Mouse (Mus musculus): ENCODE measurements around the gene Strn3. TPM values are rescaled to one million over a fixed set of nuclear protein-coding genes. Genes with fewer than 3 reads are reported as not detected.
"Not testable (repeated sequence)": the region's sequence is repeated elsewhere in the genome, so short reads cannot be mapped to it uniquely, and the experiment has no call there.

Gene Strn3
- polyA plus RNA-seq, 1 experiment from 2014 or later, result 46.5 TPM

GRCm38 (mm10) chr12:51603306-51603705 lies 88.4 kb downstream of the Strn3 start:
- H3K36me3 ChIP-seq (replicated peaks; ENCODE audit: control insufficient read depth, insufficient read depth), result peaks cover 28% of the 10 kb centered on the region
- DNase-seq (ENCODE audit: low spot score), result no peak

GRCm38 (mm10) chr12:51594030-51594470 lies 97.6 kb downstream of the Strn3 start:
- H3K9ac ChIP-seq, result peak overlapping the region; percentile 65
- no peak overlapping the region for H3K27ac ChIP-seq
- no peaks in the 10 kb centered on the region for H3K9me3 ChIP-seq (ENCODE audit: control insufficient read depth, low read length)
- H3K4me2 ChIP-seq (replicated peaks), result peak overlapping the region; percentile 80
- WGBS, result 2% methylated on average over 18 of the region's 18 CpGs
- H3K4me1 ChIP-seq (replicated peaks; ENCODE audit: control insufficient read depth, insufficient read depth, low read length), result peaks cover 6% of the 10 kb centered on the region; the same call in 1 of the 2 replicates
- peak; percentile 10; the same call in 1 of the 2 replicates for ATAC-seq (ENCODE audit: low FRiP score)
- H3K27me3 ChIP-seq (ENCODE audit: control insufficient read depth, insufficient read depth, low read length), result peaks cover 28% of the 10 kb centered on the region
- H3K4me3 ChIP-seq (replicated peaks; ENCODE audit: low read length), result peak overlapping the region; percentile 72
- DNase-seq (ENCODE audit: low spot score), result peak; percentile 36
- no peaks in the 10 kb centered on the region for H3K36me3 ChIP-seq (replicated peaks; ENCODE audit: control insufficient read depth, insufficient read depth)

More at GRCm38 (mm10) chr12:51603306-51603705, 88.4 kb downstream of the Strn3 start:
- no peaks in the 10 kb centered on the region for H3K27me3 ChIP-seq (ENCODE audit: control insufficient read depth, insufficient read depth, low read length)
- H3K4me2 ChIP-seq (replicated peaks), result no peak overlapping the region
- no peaks in the 10 kb centered on the region for H3K9me3 ChIP-seq (ENCODE audit: control insufficient read depth, low read length)
- 96% methylated on average over 10 of the region's 10 CpGs for WGBS
- H3K4me3 ChIP-seq (replicated peaks; ENCODE audit: low read length), result no peak overlapping the region
- no peaks in the 10 kb centered on the region for H3K4me1 ChIP-seq (replicated peaks; ENCODE audit: control insufficient read depth, insufficient read depth, low read length)
- H3K9ac ChIP-seq, result no peak overlapping the region
- H3K27ac ChIP-seq, result no peak overlapping the region
- ATAC-seq (ENCODE audit: low FRiP score), result no peak

- Histone ChIP-seq H3K36me3 (replicated peaks; ENCODE audit: control insufficient read depth, insufficient read depth) (no peaks in the 10 kb centered on the region), H3K27me3 (ENCODE audit: control insufficient read depth, insufficient read depth, low read length) (peaks cover 28% of the 10 kb centered on the region), H3K9me3 (ENCODE audit: control insufficient read depth, low read length) (no peaks in the 10 kb centered on the region), H3K4me2 (replicated peaks) (peak within 1 kb of the TSS; percentile 80), H3K27ac (no peak within 1 kb of the TSS), H3K4me1 (replicated peaks; ENCODE audit: control insufficient read depth, insufficient read depth, low read length) (peaks cover 6% of the 10 kb centered on the region; the same call in 1 of the 2 replicates), H3K9ac (peak within 1 kb of the TSS; percentile 65), H3K4me3 (replicated peaks; ENCODE audit: low read length) (peak within 1 kb of the TSS; percentile 72)
- WGBS, result under 1% methylated on average over 71 of the region's 79 CpGs
- DNase-seq (ENCODE audit: low spot score), result peak; percentile 30
- ATAC-seq (ENCODE audit: low FRiP score), result peak; percentile 87
Measured at GRCm38 (mm10) chr12:51593229-51594029, 98.3 kb downstream of the Strn3 start, which contains the start of gene Coch. Coch (plus strand) TSS chr12:51593341.

GRCm38 (mm10) chr12:51592888-51593228 lies 98.8 kb downstream of the Strn3 start:
- Histone ChIP-seq H3K36me3 (replicated peaks; ENCODE audit: control insufficient read depth, insufficient read depth) (no peaks in the 10 kb centered on the region), H3K27ac (no peak overlapping the region), H3K9me3 (ENCODE audit: control insufficient read depth, low read length) (no peaks in the 10 kb centered on the region), H3K9ac (peak overlapping the region; percentile 65), H3K27me3 (ENCODE audit: control insufficient read depth, insufficient read depth, low read length) (peaks cover 28% of the 10 kb centered on the region), H3K4me2 (replicated peaks) (peak overlapping the region; percentile 80), H3K4me3 (replicated peaks; ENCODE audit: low read length) (peak overlapping the region; percentile 72), H3K4me1 (replicated peaks; ENCODE audit: control insufficient read depth, insufficient read depth, low read length) (peaks cover 6% of the 10 kb centered on the region; the same call in 1 of the 2 replicates)
- WGBS, result under 1% methylated on average over 19 of the region's 21 CpGs
- ATAC-seq (ENCODE audit: low FRiP score) (peak; percentile 41; the same call in 1 of the 2 replicates), DNase-seq (ENCODE audit: low spot score) (no peak)

- Histone ChIP-seq H3K36me3 (replicated peaks; ENCODE audit: control insufficient read depth, insufficient read depth) (no peaks in the 10 kb centered on the region), H3K4me2 (replicated peaks) (no peak overlapping the region), H3K4me3 (replicated peaks; ENCODE audit: low read length) (no peak overlapping the region), H3K27me3 (ENCODE audit: control insufficient read depth, insufficient read depth, low read length) (peaks cover 28% of the 10 kb centered on the region), H3K4me1 (replicated peaks; ENCODE audit: control insufficient read depth, insufficient read depth, low read length) (peaks cover 6% of the 10 kb centered on the region; the same call in 1 of the 2 replicates), H3K9ac (no peak overlapping the region), H3K27ac (no peak overlapping the region), H3K9me3 (ENCODE audit: control insufficient read depth, low read length) (no peaks in the 10 kb centered on the region)
- no peak for ATAC-seq (ENCODE audit: low FRiP score)
- WGBS, result 63% methylated on average over 8 of the region's 8 CpGs
- DNase-seq (ENCODE audit: low spot score), result no peak
Measured at GRCm38 (mm10) chr12:51591921-51592320, 99.8 kb downstream of the Strn3 start.

DNA sequence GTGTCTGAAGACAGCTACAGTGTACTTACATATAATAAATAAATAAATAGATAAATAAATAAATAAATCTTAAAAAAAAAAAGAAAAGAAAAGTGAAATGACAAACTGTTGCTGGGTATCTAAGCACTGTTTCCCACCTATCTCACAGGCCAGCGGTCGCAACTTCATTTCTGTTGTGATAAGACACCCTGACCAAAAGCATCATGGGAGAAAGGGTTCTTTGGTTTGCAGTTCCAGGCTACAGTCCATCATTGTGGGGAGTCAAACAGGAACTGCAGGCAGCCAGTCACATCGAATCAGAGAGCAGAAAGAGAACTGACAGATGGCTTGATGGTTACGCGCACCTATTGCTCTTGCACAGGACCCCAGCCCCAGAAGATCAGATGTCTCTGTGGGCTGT lies 102.4 kb downstream of the Strn3 start:
- no peaks in the 10 kb centered on the region for H3K36me3 ChIP-seq (replicated peaks; ENCODE audit: control insufficient read depth, insufficient read depth)
- H3K4me1 ChIP-seq (replicated peaks; ENCODE audit: control insufficient read depth, insufficient read depth, low read length), result peaks cover 6% of the 10 kb centered on the region; the same call in 1 of the 2 replicates
- WGBS, result 87% methylated on average over 5 of the region's 5 CpGs
- ATAC-seq (ENCODE audit: low FRiP score) (no peak), DNase-seq (ENCODE audit: low spot score) (no peak)
- H3K9ac ChIP-seq, result no peak overlapping the region
- no peaks in the 10 kb centered on the region for H3K9me3 ChIP-seq (ENCODE audit: control insufficient read depth, low read length)
- H3K27ac ChIP-seq, result no peak overlapping the region
- no peak overlapping the region for H3K4me2 ChIP-seq (replicated peaks)
- H3K4me3 ChIP-seq (replicated peaks; ENCODE audit: low read length), result no peak overlapping the region
- H3K27me3 ChIP-seq (ENCODE audit: control insufficient read depth, insufficient read depth, low read length), result 0 out of 2 replicates have a peak, but pooled peaks cover 10% of the 10 kb centered on the region

GRCm38 (mm10) chr12:51577816-51578215 lies 113.9 kb downstream of the Strn3 start:
- not testable (repeated sequence) for H3K4me3 ChIP-seq (replicated peaks; ENCODE audit: low read length); H3K4me1 ChIP-seq (replicated peaks; ENCODE audit: control insufficient read depth, insufficient read depth, low read length); H3K9me3 ChIP-seq (ENCODE audit: control insufficient read depth, low read length); H3K9ac ChIP-seq; H3K36me3 ChIP-seq (replicated peaks; ENCODE audit: control insufficient read depth, insufficient read depth); ATAC-seq (ENCODE audit: low FRiP score); H3K27ac ChIP-seq; DNase-seq (ENCODE audit: low spot score); H3K4me2 ChIP-seq (replicated peaks); H3K27me3 ChIP-seq (ENCODE audit: control insufficient read depth, insufficient read depth, low read length)
- WGBS, result 86% methylated on average over 2 of the region's 2 CpGs

- Histone ChIP-seq H3K27ac (no peak overlapping the region), H3K9me3 (ENCODE audit: control insufficient read depth, low read length) (no peaks in the 10 kb centered on the region), H3K9ac (no peak overlapping the region), H3K27me3 (ENCODE audit: control insufficient read depth, insufficient read depth, low read length) (no peaks in the 10 kb centered on the region), H3K4me2 (replicated peaks) (no peak overlapping the region), H3K36me3 (replicated peaks; ENCODE audit: control insufficient read depth, insufficient read depth) (no peaks in the 10 kb centered on the region), H3K4me3 (replicated peaks; ENCODE audit: low read length) (no peak overlapping the region), H3K4me1 (replicated peaks; ENCODE audit: control insufficient read depth, insufficient read depth, low read length) (no peaks in the 10 kb centered on the region)
- WGBS, result 88% methylated on average over 4 of the region's 4 CpGs
- no peak for DNase-seq (ENCODE audit: low spot score)
- ATAC-seq (ENCODE audit: low FRiP score), result no peak
Measured at GRCm38 (mm10) chr12:51572651-51573050, 119.0 kb downstream of the Strn3 start.

- H3K4me1 ChIP-seq (replicated peaks; ENCODE audit: control insufficient read depth, insufficient read depth, low read length), result no peaks in the 10 kb centered on the region
- H3K9ac ChIP-seq, result no peak overlapping the region
- 72% methylated on average over 7 of the region's 7 CpGs for WGBS
- no peak for ATAC-seq (ENCODE audit: low FRiP score)
- H3K9me3 ChIP-seq (ENCODE audit: control insufficient read depth, low read length), result no peaks in the 10 kb centered on the region
- no peaks in the 10 kb centered on the region for H3K36me3 ChIP-seq (replicated peaks; ENCODE audit: control insufficient read depth, insufficient read depth)
- no peak overlapping the region for H3K4me3 ChIP-seq (replicated peaks; ENCODE audit: low read length)
- DNase-seq (ENCODE audit: low spot score), result no peak
- no peaks in the 10 kb centered on the region for H3K27me3 ChIP-seq (ENCODE audit: control insufficient read depth, insufficient read depth, low read length)
- H3K4me2 ChIP-seq (replicated peaks), result no peak overlapping the region
- no peak overlapping the region for H3K27ac ChIP-seq
Measured at GRCm38 (mm10) chr12:51569944-51570343, 121.8 kb downstream of the Strn3 start.
